Mouse (Mus musculus) bone marrow, adult 2 months (tissue): ENCODE measurements around the gene Brinp1.

Experiments used
- CTCF ChIP-seq: fragments of 200-500 bp; IDR thresholded peaks from 2 replicates; pipeline ENCODE4 v1.5.1; 2011; ENCODE audit warnings: low read length, control low read depth; ENCODE audit not compliant: control insufficient read depth, insufficient read depth
- POLR2A ChIP-seq: fragments of 200-500 bp; IDR thresholded peaks from 2 replicates; pipeline ENCODE4 v1.6.1; 2011; ENCODE audit warnings: low read depth, mild to moderate bottlenecking, control low read depth, low read length, borderline replicate concordance; ENCODE audit not compliant: control insufficient read depth

GRCm38 (mm10) chr4:68957265-68957664 is 3.1 kb upstream of the Brinp1 start:
- TF ChIP-seq CTCF (no peak), POLR2A (no peak)
